Mouse (Mus musculus): Measurements from ENCODE around the gene Gab1. TPM values are rescaled to one million over a fixed set of nuclear protein-coding genes. Genes with fewer than 3 reads are reported as not detected.

Gab1 gene
- 14.5 and 15.8 TPM in 2 replicates for polyA plus RNA-seq (2016; fragmentation: Nextera tagmentation; extraction: Ambion mirVana)

- Histone ChIP-seq H3K27ac (peak within 1 kb of the TSS; percentile 91), H3K27me3 (ENCODE audit: insufficient read depth, poor library complexity, severe bottlenecking) (no peaks in the 10 kb centered on the region), H3K4me1 (replicated peaks) (peaks cover 26% of the 10 kb centered on the region), H3K9me3 (no peaks in the 10 kb centered on the region), H3K36me3 (no peaks in the 10 kb centered on the region), H3K4me3 (peak within 1 kb of the TSS; percentile 87)
- WGBS = 1% methylated on average over 70 of the region's 70 CpGs
- DNase-seq (ENCODE audit: low spot score) = peak; percentile 93
Measured at GRCm38 (mm10) chr8:80880196-80881106, at the start of gene Gab1. Gene Gab1 (minus strand): TSS chr8:80880519.

GRCm38 (mm10) chr8:80928770-80929169 lies 48.5 kb upstream of the Gab1 start:
- H3K9me3 ChIP-seq = no peaks in the 10 kb centered on the region
- DNase-seq (ENCODE audit: low spot score) = no peak
- no peak overlapping the region for H3K4me3 ChIP-seq
- no peaks in the 10 kb centered on the region for H3K4me1 ChIP-seq (replicated peaks)
- no peak overlapping the region for H3K27ac ChIP-seq
- no peaks in the 10 kb centered on the region for H3K36me3 ChIP-seq
- no peaks in the 10 kb centered on the region for H3K27me3 ChIP-seq (ENCODE audit: insufficient read depth, poor library complexity, severe bottlenecking)

- DNase-seq (ENCODE audit: low spot score) = no peak
- no peaks in the 10 kb centered on the region for H3K27me3 ChIP-seq (ENCODE audit: insufficient read depth, poor library complexity, severe bottlenecking)
- H3K4me3 ChIP-seq = no peak overlapping the region
- H3K9me3 ChIP-seq = no peaks in the 10 kb centered on the region
- H3K27ac ChIP-seq = no peak overlapping the region
- H3K4me1 ChIP-seq (replicated peaks) = 0 out of 2 replicates have a peak, but pooled peaks cover 3% of the 10 kb centered on the region
- no peaks in the 10 kb centered on the region for H3K36me3 ChIP-seq
- WGBS = 85% methylated on average over 9 of the region's 9 CpGs
Measured at GRCm38 (mm10) chr8:80923794-80924316, 43.5 kb upstream of the Gab1 start.

GRCm38 (mm10) chr8:80922642-80923041 lies 42.3 kb upstream of the Gab1 start:
- H3K4me3 ChIP-seq = no peak overlapping the region
- no peak for DNase-seq (ENCODE audit: low spot score)
- H3K27me3 ChIP-seq (ENCODE audit: insufficient read depth, poor library complexity, severe bottlenecking) = no peaks in the 10 kb centered on the region
- 0 out of 2 replicates have a peak, but pooled peaks cover 3% of the 10 kb centered on the region for H3K4me1 ChIP-seq (replicated peaks)
- no peaks in the 10 kb centered on the region for H3K36me3 ChIP-seq
- H3K9me3 ChIP-seq = no peaks in the 10 kb centered on the region
- no peak overlapping the region for H3K27ac ChIP-seq
- WGBS = 76% methylated on average over 6 of the region's 6 CpGs

- no peak overlapping the region for H3K4me3 ChIP-seq
- no peak overlapping the region for H3K27ac ChIP-seq
- WGBS = 85% methylated on average over 4 of the region's 4 CpGs
- 0 out of 2 replicates have a peak, but pooled peaks cover 3% of the 10 kb centered on the region for H3K4me1 ChIP-seq (replicated peaks)
- H3K27me3 ChIP-seq (ENCODE audit: insufficient read depth, poor library complexity, severe bottlenecking) = no peaks in the 10 kb centered on the region
- DNase-seq (ENCODE audit: low spot score) = no peak
- no peaks in the 10 kb centered on the region for H3K9me3 ChIP-seq
- no peaks in the 10 kb centered on the region for H3K36me3 ChIP-seq
Measured at GRCm38 (mm10) chr8:80919130-80919529, 38.8 kb upstream of the Gab1 start.

- 88% methylated on average over 6 of the region's 6 CpGs for WGBS
Measured at GRCm38 (mm10) chr8:80918531-80918930, 38.2 kb upstream of the Gab1 start.

GRCm38 (mm10) chr8:80916463-80917235 lies 36.3 kb upstream of the Gab1 start:
- Histone ChIP-seq H3K27ac (no peak overlapping the region), H3K4me1 (replicated peaks) (no peaks in the 10 kb centered on the region), H3K4me3 (no peak overlapping the region), H3K36me3 (no peaks in the 10 kb centered on the region), H3K27me3 (ENCODE audit: insufficient read depth, poor library complexity, severe bottlenecking) (no peaks in the 10 kb centered on the region), H3K9me3 (no peaks in the 10 kb centered on the region)
- WGBS = 85% methylated on average over 11 of the region's 11 CpGs
- DNase-seq (ENCODE audit: low spot score) = no peak

More at GRCm38 (mm10) chr8:80918531-80918930, 38.2 kb upstream of the Gab1 start:
- no peaks in the 10 kb centered on the region for H3K36me3 ChIP-seq
- H3K4me1 ChIP-seq (replicated peaks) = 0 out of 2 replicates have a peak, but pooled peaks cover 3% of the 10 kb centered on the region
- no peak overlapping the region for H3K4me3 ChIP-seq
- H3K27me3 ChIP-seq (ENCODE audit: insufficient read depth, poor library complexity, severe bottlenecking) = no peaks in the 10 kb centered on the region
- no peak overlapping the region for H3K27ac ChIP-seq
- DNase-seq (ENCODE audit: low spot score) = no peak
- H3K9me3 ChIP-seq = no peaks in the 10 kb centered on the region

- Histone ChIP-seq H3K9me3 (no peaks in the 10 kb centered on the region), H3K27ac (no peak overlapping the region), H3K4me1 (replicated peaks) (no peaks in the 10 kb centered on the region), H3K4me3 (no peak overlapping the region), H3K36me3 (no peaks in the 10 kb centered on the region), H3K27me3 (ENCODE audit: insufficient read depth, poor library complexity, severe bottlenecking) (no peaks in the 10 kb centered on the region)
- no peak for DNase-seq (ENCODE audit: low spot score)
- WGBS = 81% methylated on average over 1 of the region's 1 CpGs
Measured at GRCm38 (mm10) chr8:80913016-80913748, 32.9 kb upstream of the Gab1 start.

GRCm38 (mm10) chr8:80911400-80911799 lies 31.1 kb upstream of the Gab1 start:
- Histone ChIP-seq H3K27me3 (ENCODE audit: insufficient read depth, poor library complexity, severe bottlenecking) (no peaks in the 10 kb centered on the region), H3K36me3 (no peaks in the 10 kb centered on the region), H3K27ac (no peak overlapping the region), H3K4me1 (replicated peaks) (no peaks in the 10 kb centered on the region), H3K9me3 (0 out of 2 replicates have a peak, but pooled peaks cover 1% of the 10 kb centered on the region), H3K4me3 (no peak overlapping the region)
- 75% methylated on average over 5 of the region's 5 CpGs for WGBS
- DNase-seq (ENCODE audit: low spot score) = no peak

GRCm38 (mm10) chr8:80908262-80908907 lies 28.1 kb upstream of the Gab1 start:
- H3K4me3 ChIP-seq = no peak overlapping the region
- DNase-seq (ENCODE audit: low spot score) = no peak
- H3K27me3 ChIP-seq (ENCODE audit: insufficient read depth, poor library complexity, severe bottlenecking) = no peaks in the 10 kb centered on the region
- no peak overlapping the region for H3K27ac ChIP-seq
- no peaks in the 10 kb centered on the region for H3K36me3 ChIP-seq
- H3K4me1 ChIP-seq (replicated peaks) = no peaks in the 10 kb centered on the region
- 77% methylated on average over 6 of the region's 6 CpGs for WGBS
- 0 out of 2 replicates have a peak, but pooled peaks cover 2% of the 10 kb centered on the region for H3K9me3 ChIP-seq

GRCm38 (mm10) chr8:80902354-80902753 lies 22.0 kb upstream of the Gab1 start:
- 81% methylated on average over 9 of the region's 9 CpGs for WGBS
- Histone ChIP-seq H3K36me3 (no peaks in the 10 kb centered on the region), H3K9me3 (0 out of 2 replicates have a peak, but pooled peaks cover 2% of the 10 kb centered on the region), H3K27ac (no peak overlapping the region), H3K4me3 (no peak overlapping the region), H3K27me3 (ENCODE audit: insufficient read depth, poor library complexity, severe bottlenecking) (no peaks in the 10 kb centered on the region), H3K4me1 (replicated peaks) (no peaks in the 10 kb centered on the region)
- no peak for DNase-seq (ENCODE audit: low spot score)

- Histone ChIP-seq H3K4me1 (replicated peaks) (peaks cover 8% of the 10 kb centered on the region), H3K27me3 (ENCODE audit: insufficient read depth, poor library complexity, severe bottlenecking) (no peaks in the 10 kb centered on the region), H3K4me3 (no peak overlapping the region), H3K9me3 (no peaks in the 10 kb centered on the region), H3K36me3 (no peaks in the 10 kb centered on the region), H3K27ac (no peak overlapping the region)
- DNase-seq (ENCODE audit: low spot score) = no peak
Measured at GRCm38 (mm10) chr8:80899364-80899763, 19.0 kb upstream of the Gab1 start.

Measured in hindbrain, embryonic 10.5 days (tissue).